Mouse (Mus musculus): Measurements from ENCODE around the gene Gtf2ird1.

Gtf2ird1 gene

GRCm38 (mm10) chr5:134309345-134309744 lies 147.2 kb downstream of the Gtf2ird1 start:
- DNase-seq = no peak
